Mouse (Mus musculus) left cerebral cortex, postnatal 36 days (tissue): ENCODE data around the gene Gm9970. TPM values are rescaled to one million over a fixed set of nuclear protein-coding genes. Genes with fewer than 3 reads are reported as not detected.
"Not testable (repeated sequence)": the region's sequence is repeated elsewhere in the genome, so short reads cannot be mapped to it uniquely, and the experiment has no call there.

Experiments used
- DNase-seq, 2 experiments: peaks; one replicate each; pipeline ENCODE4 v3.0.0; 2021 to 2022; ENCODE audit warnings: low spot score in 2 of 2, mixed read lengths in 1 of 2
- intact Hi-C: fragments of 180-260 bp; cut with DNase I; formaldehyde crosslinking; loops from one replicate; pipeline ENCODE4 v1.15.1; 2025
- total RNA-seq, 2 experiments: library from RNA; stranded (reverse); gene quantifications; 2 replicates each; pipeline ENCODE4 v1.2.3; 2021

The Gm9970 gene
- total RNA-seq, 2 experiments from 2014 or later = not detected

DNA sequence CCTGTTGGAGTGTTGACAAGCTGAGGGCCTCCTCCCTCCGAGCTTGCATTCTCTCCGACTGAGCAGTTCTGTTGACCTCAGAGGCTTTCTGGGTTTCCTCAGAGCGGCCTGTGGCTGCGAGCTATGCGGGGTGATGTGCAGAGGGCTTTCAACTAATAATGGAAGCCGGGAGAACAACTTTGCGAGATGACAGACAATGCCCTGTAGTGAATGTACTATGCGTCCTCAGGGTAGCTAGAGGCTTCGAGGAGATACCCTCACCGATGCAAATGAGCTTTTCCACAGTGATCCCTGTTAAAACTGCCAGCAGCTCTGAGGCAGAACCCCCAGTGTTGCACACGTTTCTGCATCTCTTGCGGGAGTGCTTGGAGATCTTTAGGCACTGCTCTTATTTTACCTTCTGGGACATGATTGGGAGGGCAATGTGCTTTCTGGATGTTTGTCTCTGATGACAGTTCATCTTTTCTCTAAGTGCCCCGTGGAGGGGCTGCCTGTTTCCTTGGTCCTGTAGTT, 546 bp upstream of the Gm9970 start:
- no peak for DNase-seq
- intact Hi-C loops = loop anchor here (2.0 kb wide), 1 partner anchor 49 kb away; the partner anchor contains the start of gene Ift172

DNA sequence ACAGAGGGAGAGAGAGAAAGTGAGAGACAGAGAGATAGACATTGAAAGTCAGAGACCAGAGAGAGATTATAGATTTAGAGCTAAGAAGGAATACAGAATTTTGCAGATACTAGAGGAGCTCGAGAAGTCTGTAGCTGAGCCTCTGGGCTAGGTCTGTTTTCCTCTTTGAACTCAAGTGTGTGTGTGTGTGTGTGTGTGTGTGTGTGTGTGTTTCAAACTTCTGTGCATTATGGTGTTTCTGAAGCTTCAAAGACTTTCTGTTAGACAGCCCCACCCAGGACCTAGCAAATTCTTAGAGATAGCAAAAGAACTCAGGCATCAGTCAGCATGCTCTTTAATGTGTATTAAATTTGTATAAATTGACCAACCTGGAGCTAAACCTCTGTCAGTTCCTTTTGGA, 14.4 kb downstream of the Gm9970 start:
- intact Hi-C loops = no loop called here
- DNase-seq = no peak

DNA sequence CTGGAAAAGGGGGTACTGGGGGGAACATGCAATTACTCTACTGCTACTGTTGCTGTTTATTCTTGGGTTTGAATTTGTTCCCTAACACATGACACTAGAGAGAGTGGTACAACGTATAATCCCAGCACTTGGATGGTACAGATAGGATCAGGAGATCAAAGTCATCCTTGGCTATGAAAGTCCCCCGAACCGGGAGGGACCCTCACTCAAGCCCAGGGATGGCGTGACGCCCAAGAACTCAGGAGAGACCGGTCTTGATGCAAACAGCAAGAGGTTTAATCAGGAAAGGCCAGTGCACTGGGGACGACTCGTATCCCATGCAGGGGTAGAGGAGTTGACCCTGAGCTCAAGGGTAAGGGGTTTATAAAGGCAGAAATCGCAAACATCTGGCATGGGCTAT, 18.3 kb downstream of the Gm9970 start:
- DNase-seq = no peak
- intact Hi-C loops = no loop called here

DNA sequence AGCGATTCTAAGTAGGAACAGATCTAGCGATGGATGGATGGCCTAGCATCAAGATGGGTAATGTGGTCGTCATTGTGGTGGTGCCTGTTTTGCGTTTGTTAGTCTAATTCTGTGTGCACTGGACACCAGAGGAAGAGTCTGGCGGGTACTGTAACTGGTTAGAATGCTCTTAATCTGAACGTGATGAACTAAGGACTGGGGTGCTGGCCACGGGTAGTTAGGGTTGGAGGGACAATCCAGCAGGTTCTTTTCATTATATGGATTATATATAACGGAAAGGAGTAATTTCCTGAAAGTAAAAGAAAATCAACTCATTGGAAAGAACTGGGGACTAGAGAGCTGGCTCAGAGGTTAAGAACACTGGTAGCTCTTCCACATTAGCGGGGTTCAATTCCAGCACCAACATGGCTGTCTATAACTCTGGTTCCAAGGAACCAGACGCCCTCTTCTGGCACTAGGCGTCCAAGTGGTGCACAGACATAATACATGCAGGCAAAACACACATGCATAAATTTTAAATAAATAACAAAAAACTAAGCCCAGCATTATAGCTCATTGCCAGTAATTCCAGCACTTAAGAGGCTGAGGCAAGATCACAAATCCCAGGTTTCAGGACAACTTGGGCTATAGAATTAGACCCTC, 19.6 kb downstream of the Gm9970 start:
- intact Hi-C loops = no loop called here
- DNase-seq = no peak

DNA sequence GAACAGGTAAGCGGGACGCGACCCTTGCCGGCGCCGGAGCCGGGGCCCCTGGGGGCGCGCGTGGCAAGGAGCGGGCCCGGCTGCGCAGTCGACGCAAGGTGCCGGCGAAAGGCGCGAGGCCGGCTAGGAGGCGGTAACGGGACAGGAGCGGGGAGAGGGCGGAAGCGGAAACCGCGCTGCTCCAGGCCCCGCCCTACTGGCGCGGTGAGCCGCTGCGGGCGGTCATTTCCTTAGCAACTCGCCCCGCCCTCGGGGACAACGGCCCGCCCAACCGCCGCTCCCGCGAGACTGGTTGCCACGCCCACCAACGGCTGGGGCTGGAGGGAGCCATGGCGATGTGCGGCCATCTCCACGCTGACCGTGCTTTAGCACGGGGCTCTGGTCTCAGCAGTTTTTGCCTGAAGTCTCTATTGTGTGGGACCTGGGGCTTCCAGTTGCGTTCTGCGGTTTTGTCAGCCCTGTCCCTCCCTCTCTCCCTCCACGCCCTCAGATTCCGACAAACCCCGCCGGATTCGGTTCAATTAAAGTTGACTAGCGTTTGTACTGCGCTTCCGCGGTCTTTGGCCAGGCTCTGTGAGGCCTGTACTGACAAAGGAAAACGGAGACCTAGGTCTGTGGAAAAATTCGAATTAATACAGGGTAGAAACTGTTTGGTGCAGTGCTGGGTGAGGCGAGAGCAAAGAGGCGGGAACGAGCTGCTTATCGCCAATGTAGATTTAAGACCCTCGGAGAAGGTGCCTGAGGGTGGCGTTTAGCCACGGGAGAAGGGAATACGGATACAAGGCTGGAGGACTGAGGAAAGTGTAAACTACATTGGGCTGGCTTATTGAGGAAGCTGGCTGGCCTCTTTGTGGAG, 20.4 kb downstream of the Gm9970 start, which contains the start of gene Ppm1g:
Ppm1g (minus strand) TSS at position 240 of the 856 bp plus-strand sequence.
- peak; percentile 97 for DNase-seq
- intact Hi-C loops = loop anchor here (1.0 kb wide), 1 partner anchor 20 kb away; the partner anchor contains the start of gene Nrbp1

DNA sequence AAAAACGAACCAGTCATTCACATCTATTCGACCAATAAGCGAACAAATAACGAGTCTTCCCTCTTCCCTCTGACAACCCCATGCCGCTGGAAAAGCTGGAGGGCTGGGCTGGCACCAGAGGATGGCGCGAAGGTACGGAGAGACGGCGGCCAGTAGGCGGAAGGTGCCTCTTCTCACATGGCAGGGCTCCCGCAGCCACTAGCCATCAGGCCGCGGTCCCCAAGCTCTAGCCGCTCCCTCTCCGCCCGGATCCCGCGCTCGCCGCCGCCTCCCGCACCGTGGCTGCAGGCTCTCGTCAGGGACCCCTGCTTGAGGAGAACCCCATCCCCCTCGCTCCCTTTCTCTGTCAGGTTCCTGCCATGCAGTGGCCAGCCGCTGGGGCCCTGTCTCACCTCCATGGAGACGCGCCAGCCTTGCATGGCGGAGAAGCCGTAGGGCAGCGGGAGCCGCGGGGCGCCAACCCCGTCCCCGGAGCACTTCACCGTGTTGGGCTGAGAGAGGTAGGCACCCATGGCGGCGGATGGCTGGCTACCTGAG, 21.1 kb downstream of the Gm9970 start:
- intact Hi-C loops = loop anchor here (1.0 to 5.0 kb wide), 2 partner anchors 20 to 107 kb away; partner anchors contain the start of gene Nrbp1
- DNase-seq = peak; percentile 63

DNA sequence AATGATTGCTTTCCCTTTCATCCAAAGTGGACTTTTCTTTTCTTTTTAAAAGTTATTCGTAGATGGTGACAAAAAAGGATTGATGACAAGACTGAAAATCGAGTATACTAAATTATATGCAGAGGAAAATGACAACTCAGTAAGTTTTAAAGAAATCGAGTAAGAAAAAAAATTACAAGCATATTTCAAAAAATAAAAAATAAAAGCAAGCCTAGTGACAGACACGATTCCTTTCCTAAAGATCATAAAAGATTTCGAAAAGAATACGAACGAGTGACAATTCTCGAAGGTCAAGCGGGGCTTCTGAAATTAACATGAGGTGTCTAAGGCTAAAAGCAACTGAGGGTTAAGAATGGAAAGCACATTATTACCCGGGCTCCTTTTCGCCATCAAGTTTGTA, 21.6 kb downstream of the Gm9970 start:
- no peak for DNase-seq
- intact Hi-C loops = loop anchor here (5.0 kb wide), 1 partner anchor 108 kb away; no protein-coding TSS in a partner anchor

DNA sequence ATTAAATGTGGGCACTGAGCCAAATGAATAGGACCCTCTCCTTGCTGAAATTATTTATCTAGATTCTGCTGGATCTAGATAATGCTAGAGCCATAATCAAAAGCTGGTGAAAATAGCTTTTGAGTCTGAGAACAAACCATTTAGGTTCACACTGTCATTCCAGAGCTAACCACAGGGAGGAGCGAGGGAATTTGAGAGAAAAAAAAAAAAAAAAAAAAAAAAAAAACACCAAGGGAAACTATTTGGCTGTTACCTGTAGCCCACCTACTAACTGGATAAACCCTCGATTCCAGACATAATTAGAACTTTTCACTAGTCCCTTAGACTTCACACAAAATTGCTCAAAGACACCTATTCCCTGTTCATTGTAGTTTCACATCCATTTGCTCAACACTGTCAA, 22.0 kb downstream of the Gm9970 start:
- DNase-seq = no peak
- intact Hi-C loops = loop anchor here (5.0 kb wide), 1 partner anchor 108 kb away; no protein-coding TSS in a partner anchor

DNA sequence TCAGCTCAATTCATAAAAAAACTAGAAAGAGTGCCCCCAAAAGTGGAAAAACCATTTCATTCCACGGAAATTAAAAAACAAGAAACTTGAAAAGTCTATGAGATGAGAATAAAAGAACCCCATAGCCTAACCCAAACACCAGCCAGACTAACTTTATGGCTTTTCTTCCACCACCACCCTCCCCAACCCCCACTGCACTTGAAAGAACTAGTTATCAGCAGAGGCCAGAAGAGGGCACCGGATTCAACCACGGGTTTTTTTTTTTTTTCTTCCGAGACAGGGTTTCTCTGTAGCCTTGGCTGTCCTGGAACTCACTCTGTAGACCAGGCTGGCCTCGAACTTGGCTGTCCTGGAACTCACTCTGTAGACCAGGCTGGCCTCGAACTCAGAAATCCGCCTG, 22.7 kb downstream of the Gm9970 start:
- intact Hi-C loops = loop anchor here (5.0 kb wide), 1 partner anchor 109 kb away; no protein-coding TSS in a partner anchor
- no peak for DNase-seq

DNA sequence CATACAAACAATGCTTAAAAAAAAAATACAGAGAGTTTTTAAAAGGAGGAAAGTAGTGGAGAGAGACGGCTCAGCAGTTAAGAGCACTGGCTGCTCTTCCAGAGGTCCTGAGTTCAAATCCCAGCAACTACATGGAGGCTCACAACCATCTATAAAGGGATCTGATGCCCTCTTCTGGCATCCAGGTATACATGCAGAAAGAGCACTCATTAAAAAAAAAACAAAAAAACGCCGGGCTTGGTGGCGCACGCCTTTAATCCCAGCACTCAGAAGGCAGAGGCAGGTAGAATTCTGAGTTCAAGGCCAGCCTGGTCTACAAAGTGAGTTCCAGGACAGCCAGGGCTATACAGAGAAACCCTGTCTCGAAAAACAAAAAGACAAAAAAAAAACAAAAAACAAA, 24.5 kb downstream of the Gm9970 start:
- not testable (repeated sequence) for DNase-seq
- intact Hi-C loops = loop anchor here (5.0 kb wide), 1 partner anchor 111 kb away; no protein-coding TSS in a partner anchor

DNA sequence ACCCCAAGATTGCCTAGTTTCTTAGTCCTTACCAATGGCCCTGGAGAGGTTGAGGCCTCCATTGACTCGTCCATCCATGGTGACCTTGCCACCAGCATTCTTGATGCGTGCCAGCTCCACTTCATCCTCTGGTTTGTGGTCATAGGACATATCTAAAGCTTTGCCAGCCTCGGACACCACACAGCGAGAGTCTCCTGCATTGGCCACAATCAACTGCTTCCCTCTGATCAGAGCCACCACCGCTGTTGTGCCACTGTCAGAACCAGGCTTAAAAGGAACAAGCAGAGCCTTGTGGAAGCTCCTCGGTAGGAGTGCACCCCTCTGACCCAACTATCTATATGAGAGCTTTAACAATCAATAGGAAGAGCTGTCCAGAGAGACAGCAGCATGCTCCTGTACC, 36.6 kb downstream of the Gm9970 start:
- intact Hi-C loops = no loop called here
- no peak for DNase-seq

DNA sequence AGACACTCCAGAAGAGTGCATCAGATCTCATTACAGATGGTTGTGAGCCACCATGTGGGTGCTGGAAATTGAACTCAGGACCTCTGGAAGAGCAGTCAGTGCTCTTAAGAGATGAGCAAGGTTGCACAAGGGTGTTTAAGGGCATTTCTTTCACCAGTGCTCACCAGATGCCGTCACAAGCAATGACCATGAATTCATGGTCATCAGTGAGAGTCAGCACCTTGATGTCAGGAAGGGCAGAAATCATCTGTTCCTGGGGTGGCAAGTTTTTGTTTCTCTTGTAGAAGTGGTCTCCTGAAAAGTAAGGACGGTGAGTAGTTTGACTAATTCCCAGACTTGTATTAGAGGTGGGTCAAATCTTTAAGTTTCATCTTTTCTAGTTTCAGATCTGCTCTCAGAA, 37.2 kb downstream of the Gm9970 start:
- DNase-seq = no peak
- intact Hi-C loops = no loop called here

DNA sequence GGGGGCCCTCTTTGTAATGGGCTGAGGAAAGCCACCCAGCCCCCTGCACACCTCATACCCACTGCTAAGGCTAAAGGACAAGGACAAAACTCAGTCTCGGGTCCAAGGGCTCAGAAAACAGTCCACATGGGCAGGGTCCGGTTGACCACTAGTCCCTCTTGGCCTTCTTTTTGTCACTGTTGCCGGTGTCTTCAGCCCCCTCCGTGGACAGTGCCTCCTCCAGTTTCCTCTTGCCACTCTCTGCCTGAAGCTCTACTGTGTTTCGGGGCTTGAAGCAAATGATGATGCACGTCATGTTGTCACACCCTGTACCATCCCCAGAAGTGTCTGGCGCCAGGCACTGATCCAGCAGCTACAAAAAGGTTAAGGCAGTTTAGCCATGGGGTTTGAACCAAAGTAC, 38.1 kb downstream of the Gm9970 start:
- DNase-seq = no peak
- intact Hi-C loops = loop anchor here (1.0 kb wide), 1 partner anchor 10 kb away; the partner anchor contains the start of genes Eif2b4 and Snx17

DNA sequence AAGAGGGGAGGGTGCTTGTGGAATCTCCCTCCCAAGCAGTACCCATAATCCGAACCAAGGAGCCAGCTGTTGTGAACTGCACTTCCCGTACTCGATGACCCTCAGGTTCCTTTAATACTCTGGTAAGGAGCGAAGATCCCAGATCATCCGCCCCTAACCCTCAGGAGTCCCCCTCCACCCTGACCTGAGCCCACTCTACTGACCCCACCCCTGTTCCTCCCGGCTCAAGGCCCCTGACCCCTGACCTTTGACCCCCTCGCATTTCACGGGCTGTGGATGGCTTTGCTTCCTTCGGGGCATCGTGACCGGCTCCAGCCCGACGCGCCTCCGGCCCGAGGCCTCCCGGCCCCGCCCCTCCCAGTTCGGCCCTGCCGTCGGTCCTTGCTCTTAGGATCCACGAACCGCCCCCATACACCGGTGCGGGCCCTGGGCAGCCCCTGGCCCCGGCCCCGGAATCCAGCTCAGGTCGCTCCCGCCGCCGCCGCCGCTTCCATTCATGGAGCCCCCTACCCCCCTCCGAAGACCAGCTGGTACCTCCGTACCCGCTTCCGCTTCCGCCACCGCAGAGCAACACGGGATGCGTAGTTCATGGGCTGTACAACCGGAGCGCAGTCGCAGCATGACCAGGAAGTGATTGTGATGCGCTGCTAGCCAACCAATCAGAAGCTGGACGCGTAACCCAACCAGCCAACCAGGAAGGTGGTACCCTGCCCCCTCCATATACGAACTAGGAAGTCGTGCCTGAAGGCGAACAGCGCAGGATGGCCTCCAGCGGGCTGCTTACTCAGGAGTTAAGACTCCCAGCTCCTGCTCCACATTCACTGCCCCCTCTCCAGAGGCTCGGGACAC, 39.1 kb downstream of the Gm9970 start, which contains the start of gene Zfp513:
Zfp513 (minus strand) TSS at position 562 of the 849 bp plus-strand sequence.
- DNase-seq = peak; percentile 97
- intact Hi-C loops = loop anchor here (1.0 kb wide), 1 partner anchor 9 kb away; the partner anchor contains the start of genes Eif2b4 and Snx17

DNA sequence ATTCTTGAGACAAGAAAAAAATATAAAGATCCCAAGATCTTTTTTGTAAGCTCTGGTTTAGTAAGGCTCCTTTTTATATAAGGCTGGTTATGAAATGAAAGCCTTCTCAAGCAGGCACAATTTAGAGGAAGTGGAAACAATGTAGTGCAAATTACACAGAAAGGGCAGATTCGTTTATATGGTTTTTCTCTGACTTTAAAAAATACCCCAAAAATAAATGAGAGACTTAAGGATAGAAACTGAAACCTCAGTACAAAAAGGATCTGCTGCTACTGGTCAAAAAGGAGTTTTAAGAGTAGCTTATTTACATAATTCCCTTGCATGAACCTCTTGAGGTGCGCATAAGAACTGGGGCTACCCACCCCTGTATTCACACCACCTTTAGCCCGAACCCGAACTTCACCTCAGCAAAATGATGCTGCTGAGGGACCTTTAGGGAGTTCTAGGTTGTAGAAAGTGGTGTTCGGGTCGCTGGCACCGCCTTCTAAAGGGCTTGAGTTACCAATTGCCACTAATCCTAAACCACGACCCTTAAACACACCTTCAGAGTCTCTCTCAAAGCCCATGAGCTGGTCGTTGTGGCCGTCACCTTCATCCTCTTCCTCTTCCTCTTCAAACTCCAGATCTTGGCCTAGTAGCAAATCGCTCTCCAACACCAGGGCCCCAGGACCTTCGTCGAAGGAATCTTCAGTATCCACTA, 39.8 kb downstream of the Gm9970 start:
- no peak for DNase-seq
- intact Hi-C loops = no loop called here

DNA sequence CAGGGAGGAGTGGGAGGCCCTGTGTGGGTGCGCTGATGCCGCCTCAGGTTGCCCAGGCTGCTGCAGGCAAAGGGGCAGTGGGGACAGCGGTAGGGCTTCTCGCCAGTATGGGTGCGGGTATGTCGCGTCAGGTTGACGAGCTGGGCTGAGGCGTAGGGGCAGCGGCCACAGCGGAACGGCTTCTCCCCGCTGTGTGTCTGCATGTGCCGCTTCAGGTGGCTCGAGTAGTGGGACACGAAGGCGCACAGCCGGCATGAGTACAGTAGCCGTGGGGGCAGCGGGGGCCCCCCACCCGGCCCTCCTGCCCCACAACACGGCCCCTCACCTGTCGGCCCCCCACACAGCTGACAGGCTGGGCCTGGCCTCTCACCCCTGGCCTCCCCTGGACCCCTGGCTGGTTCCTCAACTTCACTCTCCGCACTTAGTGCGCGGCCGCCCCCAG, 40.7 kb downstream of the Gm9970 start:
- intact Hi-C loops = no loop called here
- DNase-seq = no peak

DNA sequence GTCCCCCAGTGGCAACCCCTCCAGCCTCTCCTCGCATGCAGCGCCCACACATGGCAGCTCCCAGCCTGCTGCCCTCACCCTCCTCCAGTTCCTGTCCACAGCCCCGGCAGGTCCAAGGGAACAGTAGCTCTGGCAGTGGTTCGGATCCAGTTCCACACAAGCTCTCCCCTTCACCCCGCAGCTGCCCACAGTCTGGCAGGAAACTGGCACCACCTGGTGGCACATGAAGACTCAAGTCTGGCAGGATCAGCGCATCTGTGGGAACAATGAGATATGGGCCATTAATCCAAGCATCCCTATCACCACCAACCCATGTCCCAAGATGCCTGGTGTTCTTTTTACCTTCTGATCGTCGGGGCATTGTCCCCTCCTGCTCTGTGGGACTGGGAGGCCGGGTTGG, 41.1 kb downstream of the Gm9970 start:
- intact Hi-C loops = loop anchor here (10.0 kb wide), 1 partner anchor 245 kb away; no protein-coding TSS in a partner anchor
- no peak for DNase-seq

DNA sequence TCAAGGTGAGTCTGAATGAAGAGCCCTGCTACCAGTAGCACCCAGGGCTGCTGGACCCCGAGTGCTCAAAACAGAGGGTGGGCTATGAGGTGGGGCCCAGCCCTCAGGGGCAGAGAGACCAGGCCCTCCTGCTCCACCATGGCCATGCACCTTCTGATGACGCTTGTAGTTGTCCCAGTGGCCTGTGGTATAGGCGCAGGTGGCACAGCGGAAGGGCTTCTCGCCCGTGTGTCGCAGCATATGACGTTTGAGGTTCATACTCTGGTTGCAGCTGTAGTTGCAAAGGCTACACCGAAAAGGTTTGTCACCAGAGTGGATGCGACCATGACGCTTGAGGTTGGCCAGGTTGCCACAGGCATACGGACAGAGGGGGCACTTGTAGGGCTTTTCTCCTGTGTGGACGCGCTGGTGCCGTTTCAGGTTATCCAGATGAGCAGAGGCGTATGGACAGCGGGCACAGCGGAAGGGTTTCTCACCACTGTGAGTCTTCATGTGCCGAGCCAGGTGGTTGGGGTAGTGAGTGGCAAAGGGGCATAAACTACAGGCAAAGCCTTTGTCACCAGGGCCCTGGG, 41.6 kb downstream of the Gm9970 start:
- intact Hi-C loops = loop anchor here (10.0 kb wide), 1 partner anchor 245 kb away; no protein-coding TSS in a partner anchor
- no peak for DNase-seq
